Mouse (Mus musculus): Measurements from ENCODE around the gene Nrxn1.
A peak's percentile ranks its signal among the peaks of the same experiment; 100 is the strongest.

Nrxn1 gene

GRCm38 (mm10) chr17:90809197-90810163 is 283.4 kb downstream of the Nrxn1 start:
- peak; percentile 58 for DNase-seq (ENCODE audit: low read depth)

- DNase-seq (ENCODE audit: low read depth): no peak
These were observed 284.6 kb downstream of the Nrxn1 start for GRCm38 (mm10) chr17:90808256-90808655.

GRCm38 (mm10) chr17:90807199-90807598 is 285.7 kb downstream of the Nrxn1 start:
- DNase-seq (ENCODE audit: low read depth): no peak

GRCm38 (mm10) chr17:90798689-90799088 is 294.2 kb downstream of the Nrxn1 start:
- DNase-seq (ENCODE audit: low read depth): no peak

- DNase-seq (ENCODE audit: low read depth): no peak
These were observed 295.1 kb downstream of the Nrxn1 start for GRCm38 (mm10) chr17:90797659-90798288.

- DNase-seq (ENCODE audit: low read depth): no peak
These were observed 295.9 kb downstream of the Nrxn1 start for GRCm38 (mm10) chr17:90796974-90797373.

- DNase-seq (ENCODE audit: low read depth): no peak
These were observed 304.3 kb downstream of the Nrxn1 start for GRCm38 (mm10) chr17:90788491-90789127.

- no peak for DNase-seq (ENCODE audit: low read depth)
These were observed 304.8 kb downstream of the Nrxn1 start for GRCm38 (mm10) chr17:90788040-90788439.

GRCm38 (mm10) chr17:90787121-90787788 is 305.6 kb downstream of the Nrxn1 start:
- no peak for DNase-seq (ENCODE audit: low read depth)

- DNase-seq (ENCODE audit: low read depth): no peak
These were observed 312.4 kb downstream of the Nrxn1 start for GRCm38 (mm10) chr17:90780481-90780880.

GRCm38 (mm10) chr17:90775397-90775796 is 317.5 kb downstream of the Nrxn1 start:
- no peak for DNase-seq (ENCODE audit: low read depth)

GRCm38 (mm10) chr17:90773233-90773632 is 319.6 kb downstream of the Nrxn1 start:
- no peak for DNase-seq (ENCODE audit: low read depth)

- DNase-seq (ENCODE audit: low read depth): no peak
These were observed 324.7 kb downstream of the Nrxn1 start for GRCm38 (mm10) chr17:90768216-90768615.

- no peak for DNase-seq (ENCODE audit: low read depth)
These were observed 365.7 kb downstream of the Nrxn1 start for GRCm38 (mm10) chr17:90727124-90727523.

GRCm38 (mm10) chr17:90704773-90705172 is 388.1 kb downstream of the Nrxn1 start:
- no peak for DNase-seq (ENCODE audit: low read depth)

- DNase-seq (ENCODE audit: low read depth): no peak
These were observed 390.2 kb downstream of the Nrxn1 start for GRCm38 (mm10) chr17:90702626-90703025.

- no peak for DNase-seq (ENCODE audit: low read depth)
These were observed 396.6 kb downstream of the Nrxn1 start for GRCm38 (mm10) chr17:90696071-90696800.

- DNase-seq (ENCODE audit: low read depth): no peak
These were observed 397.7 kb downstream of the Nrxn1 start for GRCm38 (mm10) chr17:90695086-90695584.

GRCm38 (mm10) chr17:90684172-90684571 is 408.7 kb downstream of the Nrxn1 start:
- no peak for DNase-seq (ENCODE audit: low read depth)

- DNase-seq (ENCODE audit: low read depth): no peak
These were observed 411.9 kb downstream of the Nrxn1 start for GRCm38 (mm10) chr17:90681019-90681418.

- no peak for DNase-seq (ENCODE audit: low read depth)
These were observed 416.2 kb downstream of the Nrxn1 start for GRCm38 (mm10) chr17:90676676-90677075.

All from NIH3T3 (cell line).